ENCODE assay signal across 27 mouse cellular contexts in genomic region chr6:37150038-37150437, GRCm38 (mm10).
DNase-seq lines count a peak whose midpoint lies in the region; ATAC-seq and TF ChIP-seq lines count a peak whose summit lies in the region.
"Had no signal": no experiment of that assay in that cellular context is flagged by ENCODE, and none has a peak within 500 bp of the region (broad histone marks: within the 10 kb centered on the region; RNA-seq: fewer than 3 reads in every experiment).

No protein-coding gene starts in this region.

- peak; percentile 63 for ATAC-seq in megakaryocyte, adult 5-6 weeks (ENCODE audit: poor library complexity, severe bottlenecking)
- ATAC-seq in hindbrain, embryonic 14.5 days (ENCODE audit: low FRiP score): no peak
- no peak for ATAC-seq in stomach, postnatal 0 days (ENCODE audit: low FRiP score, low TSS enrichment)
- ATAC-seq: forebrain, embryonic 15.5 days; intestine, postnatal 0 days; midbrain, embryonic 15.5 days had no signal

- H3K9me3 ChIP-seq in hindbrain, embryonic 14.5 days (ENCODE audit: control insufficient read depth, low read length): no peaks in the 10 kb centered on the region
- H3K9me3 ChIP-seq in stomach, postnatal 0 days (ENCODE audit: control insufficient read depth, low read length): no peaks in the 10 kb centered on the region
- H3K9me3 ChIP-seq: forebrain, embryonic 15.5 days; heart, embryonic 10.5 days; heart, embryonic 15.5 days; hindbrain, embryonic 13.5 days; limb, embryonic 10.5 days; limb, embryonic 15.5 days; liver, embryonic 13.5 days; midbrain, embryonic 15.5 days; stomach, embryonic 15.5 days had no signal

- no peaks in the 10 kb centered on the region for H3K4me1 ChIP-seq in hindbrain, embryonic 14.5 days (replicated peaks; ENCODE audit: control insufficient read depth, insufficient read depth, low read length)
- no peaks in the 10 kb centered on the region for H3K4me1 ChIP-seq in stomach, postnatal 0 days (replicated peaks; ENCODE audit: control insufficient read depth, insufficient read depth)
- H3K4me1 ChIP-seq: heart, embryonic 15.5 days; hindbrain, embryonic 13.5 days; limb, embryonic 10.5 days; limb, embryonic 15.5 days; liver, embryonic 13.5 days; midbrain, embryonic 15.5 days; stomach, embryonic 15.5 days had no signal

- H3K9ac ChIP-seq in hindbrain, embryonic 14.5 days: no peak overlapping the region
- H3K9ac ChIP-seq in stomach, postnatal 0 days (ENCODE audit: low read length): no peak overlapping the region
- H3K9ac ChIP-seq: forebrain, embryonic 15.5 days; heart, embryonic 15.5 days; hindbrain, embryonic 13.5 days; limb, embryonic 15.5 days; liver, embryonic 13.5 days; midbrain, embryonic 15.5 days; stomach, embryonic 15.5 days had no signal

- no peak overlapping the region for H3K4me2 ChIP-seq in hindbrain, embryonic 14.5 days (replicated peaks)
- H3K4me2 ChIP-seq in stomach, postnatal 0 days (replicated peaks; ENCODE audit: low read depth): no peak overlapping the region
- H3K4me2 ChIP-seq: forebrain, embryonic 15.5 days; heart, embryonic 15.5 days; hindbrain, embryonic 13.5 days; limb, embryonic 15.5 days; liver, embryonic 13.5 days; midbrain, embryonic 15.5 days; stomach, embryonic 15.5 days had no signal

- H3K27ac ChIP-seq in hindbrain, embryonic 14.5 days: no peak overlapping the region
- no peak overlapping the region for H3K27ac ChIP-seq in stomach, postnatal 0 days (replicated peaks)
- H3K27ac ChIP-seq: forebrain, embryonic 15.5 days; heart, embryonic 10.5 days; heart, embryonic 15.5 days; hindbrain, embryonic 13.5 days; limb, embryonic 10.5 days; limb, embryonic 15.5 days; liver, embryonic 13.5 days; midbrain, embryonic 15.5 days; stomach, embryonic 15.5 days had no signal

- WGBS in hindbrain, embryonic 14.5 days: 82% methylated on average over 4 of the region's 4 CpGs
- WGBS in stomach, postnatal 0 days: 69% methylated on average over 4 of the region's 4 CpGs

- H3K4me3 ChIP-seq in hindbrain, embryonic 14.5 days (replicated peaks; ENCODE audit: low read length): no peak overlapping the region
- H3K4me3 ChIP-seq in stomach, postnatal 0 days (ENCODE audit: low read depth, low read length): no peak overlapping the region
- H3K4me3 ChIP-seq: forebrain, embryonic 15.5 days; heart, embryonic 10.5 days; heart, embryonic 15.5 days; hindbrain, embryonic 13.5 days; limb, embryonic 10.5 days; limb, embryonic 15.5 days; liver, embryonic 13.5 days; midbrain, embryonic 15.5 days; stomach, embryonic 15.5 days had no signal

- H3K27me3 ChIP-seq in hindbrain, embryonic 14.5 days (ENCODE audit: control insufficient read depth, insufficient read depth, low read length): no peaks in the 10 kb centered on the region
- no peaks in the 10 kb centered on the region for H3K27me3 ChIP-seq in stomach, postnatal 0 days (ENCODE audit: control insufficient read depth, insufficient read depth, low read length)
- H3K27me3 ChIP-seq: forebrain, embryonic 15.5 days; heart, embryonic 15.5 days; hindbrain, embryonic 13.5 days; limb, embryonic 15.5 days; liver, embryonic 13.5 days; midbrain, embryonic 15.5 days; stomach, embryonic 15.5 days had no signal

- TF ChIP-seq CTCF in stomach, postnatal 0 days (IDR thresholded peaks at IDR 0.05; ENCODE audit: low read depth): no peak

- peak; percentile 85 for DNase-seq in heart, adult 11 months
- DNase-seq in heart, postnatal 36 days: no peak
- DNase-seq in right cerebral cortex, adult 18-20 months: peak; percentile 51
- no peak for DNase-seq in right cerebral cortex, postnatal 25 days
- peak; percentile 44 for DNase-seq in R1 (ENCODE audit: low read depth, low spot score)
- DNase-seq in hindbrain, embryonic 14.5 days (ENCODE audit: low spot score): no peak
- DNase-seq in stomach, postnatal 0 days (ENCODE audit: low spot score): no peak
- DNase-seq: adrenal gland, adult 8-10 months; cerebellum, adult 8-10 months; cerebellum, postnatal 25 days; kidney, postnatal 14 days; layer of hippocampus, adult 9-11 months; liver, embryonic 13.5 days; lung, adult 18-20 months; lung, postnatal 14 days; thymus, adult 2 months; thymus, postnatal 36 days had no signal

- intact Hi-C loops in heart, postnatal 36 days (cut with DNase I): no loop called here

- TF ChIP-seq EP300 in stomach, postnatal 0 days (optimal IDR thresholded peaks at IDR 0.05): no peak

- H3K36me3 ChIP-seq in hindbrain, embryonic 14.5 days (replicated peaks; ENCODE audit: control insufficient read depth, insufficient read depth): no peaks in the 10 kb centered on the region
- no peaks in the 10 kb centered on the region for H3K36me3 ChIP-seq in stomach, postnatal 0 days (ENCODE audit: control insufficient read depth, insufficient read depth, low read length)
- H3K36me3 ChIP-seq: forebrain, embryonic 15.5 days; heart, embryonic 10.5 days; heart, embryonic 15.5 days; hindbrain, embryonic 13.5 days; limb, embryonic 10.5 days; limb, embryonic 15.5 days; liver, embryonic 13.5 days; midbrain, embryonic 15.5 days; stomach, embryonic 15.5 days had no signal

Comparison
In these comparisons a context has a peak if more than half of its experiments do, and no peak if none do; other contexts are left out.
1. DNase-seq: peak in heart, adult 11 months (single experiment), right cerebral cortex, adult 18-20 months (single experiment) and R1 (single experiment); none in heart, postnatal 36 days (0 of 2), right cerebral cortex, postnatal 25 days (single experiment), hindbrain, embryonic 14.5 days (single experiment) and stomach, postnatal 0 days (single experiment).